Mouse (Mus musculus) C2C12 (cell line): Measurements from ENCODE around the gene Rtn4.
"Not testable (repeated sequence)": the region's sequence is repeated elsewhere in the genome, so short reads cannot be mapped to it uniquely, and the experiment has no call there.

ENCODE experiments used
- CEBPB ChIP-seq: IDR thresholded peaks from one replicate; pipeline ENCODE4 v1.6.1; 2011; ENCODE audit warnings: low read depth, mild to moderate bottlenecking, control low read depth, moderate library complexity
- CTCF ChIP-seq: IDR thresholded peaks from one replicate; pipeline ENCODE4 v1.5.1; 2011; ENCODE audit not compliant: control insufficient read depth, insufficient read depth, insufficient read length
- FOSL1 ChIP-seq: IDR thresholded peaks from one replicate; pipeline ENCODE4 v1.8.0; 2011; ENCODE audit warnings: mild to moderate bottlenecking, low read length; ENCODE audit not compliant: poor library complexity, insufficient read depth, severe bottlenecking
- MAX ChIP-seq: IDR thresholded peaks from one replicate; pipeline ENCODE4 v1.6.1; 2011; ENCODE audit warnings: mild to moderate bottlenecking, control low read depth
- MYOG ChIP-seq: IDR thresholded peaks from one replicate; pipeline ENCODE4 v1.6.1; 2011; ENCODE audit not compliant: control insufficient read depth, insufficient read length; ENCODE audit errors: extremely low read depth
- USF1 ChIP-seq: IDR thresholded peaks from one replicate; pipeline ENCODE4 v1.6.1; 2011; ENCODE audit warnings: low read depth, mild to moderate bottlenecking, control low read depth, moderate library complexity

GRCm38 (mm10) chr11:29756007-29756406 lies 63.3 kb downstream of the Rtn4 start:
- TF ChIP-seq CEBPB, CTCF, USF1, MAX, FOSL1, MYOG: not testable (repeated sequence)
